Mouse (Mus musculus): ENCODE results near the gene Kcnk1.

The Kcnk1 gene

DNA sequence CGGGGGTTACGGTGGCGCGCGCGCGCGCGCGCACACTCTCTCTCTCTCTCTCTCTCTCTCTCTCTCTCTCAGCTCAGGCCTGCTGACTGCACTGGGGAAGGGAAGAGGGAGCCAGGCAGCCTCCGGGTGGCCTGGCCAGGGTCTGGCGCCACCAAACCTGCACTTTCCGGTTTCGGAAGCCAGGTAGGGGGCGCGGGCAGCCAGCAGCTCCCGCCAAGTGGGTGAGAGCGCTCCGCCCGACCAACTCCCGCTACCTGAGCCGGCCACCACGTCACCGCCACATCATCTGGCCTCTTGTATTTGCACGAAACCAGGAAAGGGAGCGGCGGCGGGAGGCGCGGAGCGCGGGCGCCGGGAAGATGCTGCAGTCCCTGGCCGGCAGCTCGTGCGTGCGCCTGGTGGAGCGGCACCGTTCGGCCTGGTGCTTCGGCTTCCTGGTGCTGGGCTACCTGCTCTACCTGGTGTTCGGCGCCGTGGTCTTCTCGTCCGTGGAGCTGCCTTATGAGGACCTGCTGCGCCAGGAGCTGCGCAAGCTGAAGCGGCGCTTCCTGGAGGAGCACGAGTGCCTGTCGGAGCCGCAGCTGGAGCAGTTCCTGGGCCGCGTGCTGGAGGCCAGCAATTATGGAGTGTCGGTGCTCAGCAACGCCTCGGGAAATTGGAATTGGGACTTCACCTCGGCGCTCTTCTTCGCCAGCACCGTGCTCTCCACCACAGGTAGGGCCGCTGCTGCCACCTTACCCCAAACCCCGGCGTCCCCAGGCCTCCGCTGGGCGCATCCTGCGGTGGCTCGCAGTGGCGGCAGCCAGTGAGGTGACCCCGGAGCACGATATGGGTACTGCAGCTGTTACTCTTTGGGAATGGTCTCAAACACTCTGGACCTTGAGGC is at the start of gene Kcnk1:
Kcnk1 (plus strand) TSS at position 70 of the 886 bp plus-strand sequence.
- peak; percentile 87 to 93 for DNase-seq

- DNase-seq = no peak
These were observed 46.2 kb upstream of the Kcnk1 start for GRCm38 (mm10) chr8:125948696-125949308.

DNA sequence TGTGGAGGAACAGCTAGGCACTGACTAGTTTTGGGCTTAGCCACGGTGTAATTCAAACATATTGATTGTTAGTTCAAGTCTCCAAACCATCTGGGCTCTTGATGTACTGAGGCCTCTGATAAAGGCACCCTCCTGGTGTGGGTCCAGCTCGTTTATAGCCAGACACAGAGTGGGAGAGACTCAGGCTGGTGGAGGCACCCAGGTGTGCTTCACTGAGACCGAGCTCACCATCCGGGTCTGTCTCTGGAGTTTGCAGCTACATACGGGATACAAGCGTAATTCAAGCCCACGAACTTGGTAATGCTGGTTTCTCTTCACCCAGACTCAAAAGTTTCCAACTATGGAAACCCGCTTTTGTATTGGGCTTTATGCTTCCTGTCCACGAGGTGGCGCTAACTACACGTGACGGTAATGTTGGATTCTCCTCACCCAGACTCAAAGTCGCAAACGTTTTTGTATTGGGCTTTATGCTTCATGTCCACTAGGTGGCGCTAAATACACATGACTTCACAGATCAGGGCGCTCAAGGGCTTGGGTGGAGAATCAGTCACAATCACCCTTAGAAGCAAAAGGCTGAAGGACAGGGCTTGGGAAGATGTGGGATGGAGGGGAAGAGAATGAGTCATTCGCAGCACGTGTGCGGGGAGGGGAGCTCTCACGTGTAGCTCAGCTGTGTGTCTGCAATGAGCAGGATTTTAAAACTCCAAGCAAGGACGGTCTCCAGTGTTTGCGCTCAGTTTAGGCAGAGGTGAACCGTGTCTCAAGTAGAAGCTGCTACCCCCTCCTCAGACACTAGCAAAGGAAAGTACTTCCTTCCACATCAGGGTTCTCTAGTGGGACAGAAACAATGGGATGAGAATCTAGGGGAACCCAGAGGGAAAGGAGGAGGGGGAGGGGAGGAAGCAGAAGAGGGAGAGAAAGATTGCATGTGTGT is 44.7 kb upstream of the Kcnk1 start:
- DNase-seq = peak; percentile 91 to 93

- peak; percentile 90 for DNase-seq
These were observed 39.3 kb upstream of the Kcnk1 start for GRCm38 (mm10) chr8:125955671-125956070.

DNA sequence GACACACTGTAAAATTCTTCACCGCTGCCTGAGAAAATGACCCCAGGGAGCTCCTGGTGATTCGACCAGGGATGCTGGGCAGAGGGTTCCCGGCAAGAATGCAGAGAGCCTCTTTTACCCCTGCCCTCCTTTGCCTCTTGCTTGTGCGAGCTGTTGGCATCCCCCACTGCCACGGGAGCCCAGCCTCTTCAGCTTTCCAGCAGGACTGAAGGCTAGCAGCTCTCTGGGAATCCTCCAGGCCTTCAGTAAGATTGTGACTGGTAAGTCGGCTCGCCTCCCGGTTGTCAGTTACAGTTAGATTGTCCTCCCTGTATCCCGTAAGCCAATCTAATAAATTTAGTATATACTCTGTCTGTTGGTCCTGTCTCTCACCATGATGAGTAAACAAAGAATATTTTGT is 38.2 kb upstream of the Kcnk1 start:
- DNase-seq = peak; percentile 60 to 67

DNA sequence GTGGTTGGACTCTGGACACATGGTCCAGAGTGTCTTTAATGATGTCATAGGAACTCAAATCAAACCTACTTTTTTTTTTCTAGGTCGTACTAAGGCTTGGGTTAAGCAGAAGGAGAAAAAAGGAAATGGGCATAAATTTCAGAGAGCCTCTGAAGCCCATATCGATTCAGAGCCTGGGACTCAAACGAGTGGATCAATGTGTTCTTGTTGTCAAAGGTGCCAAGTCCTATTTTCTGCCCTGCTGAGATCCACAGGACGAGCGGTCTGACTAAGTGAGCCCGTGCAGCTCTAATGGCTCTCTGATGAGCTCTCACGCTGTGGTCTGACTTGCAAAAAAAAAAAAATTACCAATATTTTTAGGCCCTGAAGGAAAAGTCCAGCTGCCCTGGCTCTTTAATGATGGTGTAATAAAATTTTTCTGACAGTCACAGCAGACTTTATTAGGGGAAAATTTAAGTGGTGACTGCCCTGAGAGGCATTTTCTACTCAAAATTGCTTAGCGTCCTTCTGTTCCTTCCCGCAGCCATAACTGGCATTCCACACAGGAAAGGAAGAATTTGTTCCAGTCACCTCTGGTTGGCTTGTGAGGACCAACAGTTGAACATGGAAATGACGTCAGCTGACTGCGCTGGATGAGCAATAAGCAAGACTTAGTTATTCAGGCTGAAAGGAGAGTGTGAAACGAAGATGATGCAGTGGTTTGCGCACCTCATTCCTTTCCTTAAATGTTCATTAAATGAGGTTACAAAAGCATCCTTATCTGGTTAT is 37.6 kb upstream of the Kcnk1 start:
- no peak for DNase-seq

GRCm38 (mm10) chr8:125957994-125958368 is 37.0 kb upstream of the Kcnk1 start:
- no peak for DNase-seq

- peak; percentile 80 to 89 for DNase-seq
These were observed 35.6 kb upstream of the Kcnk1 start for GRCm38 (mm10) chr8:125959363-125959771.

DNA sequence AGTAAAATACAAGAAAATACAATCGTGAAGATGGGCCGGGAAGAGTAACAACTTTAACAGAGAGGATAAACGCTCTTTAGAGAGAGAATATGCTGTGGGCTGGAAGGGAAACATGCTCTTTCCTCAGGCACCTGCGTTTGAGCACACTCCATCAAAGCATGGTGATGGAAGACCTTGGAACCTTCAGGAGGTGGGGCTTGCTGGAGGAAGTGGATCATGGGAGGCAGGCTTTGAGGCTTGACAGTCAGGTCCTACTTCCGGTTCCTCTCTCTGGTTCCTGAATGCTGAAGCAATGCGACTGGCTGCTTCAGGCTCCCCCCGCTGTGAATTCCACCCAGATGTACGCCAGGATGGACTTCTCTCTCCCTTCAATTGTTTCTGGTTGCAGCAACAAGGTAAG is 34.9 kb upstream of the Kcnk1 start:
- peak; percentile 74 to 79 for DNase-seq

- DNase-seq = no peak
These were observed 33.2 kb upstream of the Kcnk1 start for GRCm38 (mm10) chr8:125961790-125962189.

GRCm38 (mm10) chr8:125963807-125964211 is 31.2 kb upstream of the Kcnk1 start:
- DNase-seq = peak; percentile 72 to 77

GRCm38 (mm10) chr8:125971336-125971735 is 23.6 kb upstream of the Kcnk1 start:
- DNase-seq = no peak

- peak in 1 of 2 experiments; percentile 63 for DNase-seq
These were observed 19.0 kb upstream of the Kcnk1 start for GRCm38 (mm10) chr8:125975981-125976380.

- DNase-seq = peak in 1 of 2 experiments; percentile 74
These were observed 14.1 kb upstream of the Kcnk1 start for GRCm38 (mm10) chr8:125980826-125981225.

DNA sequence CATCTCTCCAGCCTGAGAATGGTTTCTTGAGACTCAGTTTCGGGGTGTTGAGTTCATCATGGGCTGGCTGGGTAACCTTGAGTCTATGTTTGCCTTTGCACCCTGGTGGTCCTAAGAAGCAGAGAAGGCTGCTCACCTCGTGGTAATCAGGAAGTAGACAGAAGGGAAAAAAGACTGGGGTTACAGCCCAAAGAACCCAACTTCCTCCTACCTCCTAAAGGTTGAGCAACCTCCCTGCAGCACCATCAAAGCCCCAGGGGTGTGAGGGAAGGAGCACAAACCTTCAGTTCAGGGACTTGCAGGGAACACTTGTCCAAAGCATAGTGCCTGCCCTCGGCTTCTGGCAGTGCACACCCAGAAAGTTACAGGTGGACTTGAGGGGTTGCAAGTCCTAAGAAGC is 11.5 kb upstream of the Kcnk1 start:
- DNase-seq = no peak

DNA sequence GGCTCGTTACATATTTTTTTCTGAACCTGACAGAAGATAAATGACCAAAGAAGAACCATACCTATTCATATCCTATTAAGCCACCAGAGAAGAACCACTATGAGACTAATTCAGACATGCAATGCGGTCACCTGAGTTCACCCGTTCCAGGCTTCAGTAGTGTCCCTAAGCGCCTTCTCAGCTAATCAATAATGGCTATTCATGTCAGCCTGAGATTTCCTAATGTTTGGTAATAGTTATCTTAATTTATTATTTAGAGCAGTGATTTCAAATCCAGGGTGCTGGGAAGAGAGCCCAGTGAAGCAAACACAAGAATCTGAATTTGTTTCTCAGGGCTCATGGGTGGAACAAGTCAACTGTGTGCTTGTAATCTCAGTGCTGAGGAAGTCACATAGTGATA is 10.8 kb upstream of the Kcnk1 start:
- no peak for DNase-seq

DNA sequence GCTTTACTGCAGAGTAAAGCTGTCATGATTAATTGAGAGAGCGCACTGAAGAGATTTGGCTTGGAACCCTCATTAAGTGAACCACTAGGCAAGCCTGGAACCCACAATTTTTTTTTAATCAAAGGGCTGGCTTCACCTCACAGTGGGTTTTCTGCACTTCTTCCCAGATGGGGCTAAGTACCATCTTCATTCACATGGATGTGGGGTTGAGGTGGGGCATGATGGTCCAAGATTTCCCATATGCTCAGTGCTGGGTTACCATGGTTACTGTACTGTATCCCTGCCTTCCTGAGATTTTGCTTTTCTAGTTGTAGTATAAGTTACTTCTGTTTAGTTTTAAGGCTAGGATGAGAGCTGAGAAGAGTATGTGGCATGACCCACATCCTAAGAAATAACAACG is 9.6 kb upstream of the Kcnk1 start:
- DNase-seq = no peak

- no peak for DNase-seq
These were observed 7.9 kb upstream of the Kcnk1 start for GRCm38 (mm10) chr8:125986999-125987589.

GRCm38 (mm10) chr8:125987996-125988395 is 7.0 kb upstream of the Kcnk1 start:
- DNase-seq = no peak

GRCm38 (mm10) chr8:125993636-125994035 is 1.3 kb upstream of the Kcnk1 start:
- DNase-seq = no peak

- DNase-seq = peak; percentile 66 to 79
These were observed 1.3 kb downstream of the Kcnk1 start for GRCm38 (mm10) chr8:125996031-125996839.
